Mouse (Mus musculus): ENCODE results near the gene Actl7b.
A peak's percentile ranks its signal among the peaks of the same experiment; 100 is the strongest.

Gene Actl7b

GRCm38 (mm10) chr4:56713155-56713554 lies 28.1 kb downstream of the Actl7b start:
- peak; percentile 52 to 77 for DNase-seq (ENCODE audit: low spot score in 2 of 2)

GRCm38 (mm10) chr4:56702234-56702633 lies 39.0 kb downstream of the Actl7b start:
- DNase-seq (ENCODE audit: low spot score in 2 of 2): no peak

- DNase-seq (ENCODE audit: low spot score in 2 of 2): no peak
These were observed 42.6 kb downstream of the Actl7b start for GRCm38 (mm10) chr4:56698671-56699070.

GRCm38 (mm10) chr4:56696401-56696800 lies 44.8 kb downstream of the Actl7b start:
- no peak for DNase-seq (ENCODE audit: low spot score in 2 of 2)
